Mouse (Mus musculus): ENCODE measurements around the gene Gipc2.

Gene Gipc2

GRCm38 (mm10) chr3:152117941-152118340 is 48.1 kb downstream of the Gipc2 start:
- no peak for DNase-seq (ENCODE audit: low spot score)

DNA sequence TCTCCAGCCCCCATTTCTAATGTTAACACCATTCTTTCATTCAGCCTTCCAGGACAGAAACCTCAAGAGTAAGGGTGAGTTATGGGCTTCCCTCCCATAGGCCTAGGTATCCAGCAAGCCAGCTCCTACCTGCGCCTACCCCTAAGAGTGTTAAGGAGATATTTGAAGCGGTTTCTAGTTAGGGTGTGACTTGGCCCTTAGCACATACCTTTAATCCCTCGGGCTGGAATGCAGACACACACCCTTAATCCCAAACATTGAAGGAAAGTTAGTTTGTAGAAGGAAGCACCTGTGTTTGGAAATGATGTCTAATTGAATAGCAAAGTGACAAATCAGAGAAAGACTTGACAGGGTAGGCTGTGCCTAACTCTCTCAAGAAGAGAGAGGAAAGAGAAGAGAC is 49.9 kb downstream of the Gipc2 start:
- DNase-seq (ENCODE audit: low spot score), result no peak

- peak; percentile 86 for DNase-seq (ENCODE audit: low spot score)
Observed at GRCm38 (mm10) chr3:152114786-152115185, 51.2 kb downstream of the Gipc2 start.

GRCm38 (mm10) chr3:152114222-152114621 is 51.8 kb downstream of the Gipc2 start:
- no peak for DNase-seq (ENCODE audit: low spot score)

GRCm38 (mm10) chr3:152113496-152113895 is 52.5 kb downstream of the Gipc2 start:
- DNase-seq (ENCODE audit: low spot score), result no peak

DNA sequence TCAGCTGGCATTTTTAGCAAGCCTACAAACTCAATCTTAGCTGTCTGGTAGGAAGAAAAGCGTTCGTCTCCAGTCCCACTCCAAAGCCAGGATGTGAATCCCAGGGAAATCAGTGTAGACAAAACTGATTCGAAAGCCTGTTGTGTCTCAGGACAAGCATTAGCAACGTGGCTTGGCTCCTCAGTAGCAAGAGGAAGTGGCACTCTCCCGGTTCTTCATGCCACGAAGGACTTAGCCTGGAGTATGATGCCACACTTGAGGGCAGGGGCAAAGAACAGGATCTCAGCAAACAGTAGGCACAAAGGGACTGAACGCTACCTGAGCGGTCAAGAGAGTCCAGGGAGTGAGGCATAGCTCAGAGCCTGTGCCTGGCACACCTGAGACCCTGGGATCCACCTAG is 53.4 kb downstream of the Gipc2 start:
- no peak for DNase-seq (ENCODE audit: low spot score)

DNA sequence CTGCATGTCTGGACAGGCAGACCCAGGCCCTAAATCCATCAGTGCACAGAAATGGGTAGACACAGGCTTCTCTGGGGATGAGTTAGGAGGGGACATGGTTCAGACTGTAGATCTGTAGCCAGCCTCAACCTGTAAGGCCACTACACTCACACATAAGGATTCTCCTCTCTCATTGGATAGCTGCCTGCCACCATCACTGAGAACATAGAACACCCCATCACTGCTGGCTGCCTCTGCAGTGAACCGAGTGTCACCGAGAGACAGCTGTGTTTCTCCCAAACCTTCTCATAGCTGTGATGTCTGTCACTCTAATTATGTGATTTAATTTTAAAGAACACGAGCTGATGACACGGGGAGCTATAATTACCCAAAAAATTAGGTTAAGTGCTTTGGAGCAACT is 54.5 kb downstream of the Gipc2 start:
- DNase-seq (ENCODE audit: low spot score), result no peak

DNA sequence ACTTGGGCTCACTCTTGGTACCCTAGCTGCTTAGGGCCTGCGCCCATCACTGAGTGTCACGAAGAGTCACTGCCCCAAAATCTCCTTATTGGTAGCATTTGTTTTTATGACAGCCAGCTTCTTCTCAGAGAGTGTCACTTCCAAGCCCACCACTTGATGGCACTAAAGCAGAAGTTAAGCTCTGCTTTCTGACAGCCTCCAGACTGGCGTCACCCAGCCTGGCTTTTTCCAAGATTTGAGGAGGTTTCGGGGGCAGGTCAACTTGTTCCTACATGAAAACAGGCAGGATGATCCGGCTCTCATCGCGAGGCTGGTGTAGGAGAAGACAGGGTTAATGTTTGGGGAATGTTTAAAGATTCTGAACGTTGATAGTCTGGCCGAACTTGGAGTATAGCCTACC is 54.9 kb downstream of the Gipc2 start:
- DNase-seq (ENCODE audit: low spot score), result peak; percentile 56

DNA sequence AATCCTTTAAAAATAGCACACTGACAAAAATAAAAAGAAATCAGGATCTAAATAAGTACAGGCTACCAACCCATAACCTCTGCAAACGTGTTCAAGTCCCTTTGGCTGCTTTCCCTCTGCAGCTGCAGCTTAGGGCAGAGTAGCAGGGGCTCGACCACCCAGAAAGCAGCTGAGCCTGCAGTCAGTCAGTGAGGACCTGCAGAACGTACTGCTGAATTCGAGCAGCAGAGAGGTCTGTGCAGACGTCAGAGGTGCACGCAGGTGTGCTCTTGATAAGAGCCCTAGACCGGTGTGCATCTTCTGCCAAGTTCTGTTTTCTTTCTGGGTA is 56.8 kb downstream of the Gipc2 start:
- DNase-seq (ENCODE audit: low spot score), result no peak

DNA sequence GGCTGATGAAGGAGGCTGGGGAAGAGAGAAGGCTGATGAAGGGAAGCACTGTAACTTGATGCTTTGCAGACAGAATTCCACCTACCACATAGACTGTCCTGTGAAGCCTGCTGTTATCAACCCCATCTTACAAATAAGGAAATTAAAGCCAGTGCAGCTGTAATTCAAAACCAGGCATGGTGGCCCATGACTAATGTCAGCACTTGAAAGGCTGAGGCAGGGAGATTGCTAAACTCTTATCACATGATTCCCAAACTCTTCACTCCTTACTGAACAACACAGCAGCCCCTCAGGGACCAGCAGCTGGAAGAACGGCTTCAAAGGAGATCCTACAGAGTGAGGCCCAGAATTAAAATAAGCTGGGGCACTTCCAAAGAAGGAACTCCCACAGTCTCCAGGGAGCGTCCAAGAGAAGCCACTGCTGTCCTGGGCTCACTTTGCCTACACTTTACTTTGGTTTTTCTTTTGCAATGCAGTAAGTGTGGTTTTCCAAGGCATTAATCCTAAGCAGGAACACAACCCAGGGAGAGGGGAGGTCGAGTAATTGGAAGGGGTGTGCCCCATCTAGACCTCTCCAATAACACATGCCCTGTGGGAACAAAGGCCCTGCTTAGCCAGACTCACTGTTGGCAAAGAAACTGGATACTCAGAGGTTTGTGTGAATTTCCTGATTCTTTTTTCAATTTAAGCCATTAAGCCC is 57.3 kb downstream of the Gipc2 start:
- DNase-seq (ENCODE audit: low spot score), result no peak

- DNase-seq (ENCODE audit: low spot score), result no peak
Observed at GRCm38 (mm10) chr3:152108003-152108395, 58.0 kb downstream of the Gipc2 start.

DNA sequence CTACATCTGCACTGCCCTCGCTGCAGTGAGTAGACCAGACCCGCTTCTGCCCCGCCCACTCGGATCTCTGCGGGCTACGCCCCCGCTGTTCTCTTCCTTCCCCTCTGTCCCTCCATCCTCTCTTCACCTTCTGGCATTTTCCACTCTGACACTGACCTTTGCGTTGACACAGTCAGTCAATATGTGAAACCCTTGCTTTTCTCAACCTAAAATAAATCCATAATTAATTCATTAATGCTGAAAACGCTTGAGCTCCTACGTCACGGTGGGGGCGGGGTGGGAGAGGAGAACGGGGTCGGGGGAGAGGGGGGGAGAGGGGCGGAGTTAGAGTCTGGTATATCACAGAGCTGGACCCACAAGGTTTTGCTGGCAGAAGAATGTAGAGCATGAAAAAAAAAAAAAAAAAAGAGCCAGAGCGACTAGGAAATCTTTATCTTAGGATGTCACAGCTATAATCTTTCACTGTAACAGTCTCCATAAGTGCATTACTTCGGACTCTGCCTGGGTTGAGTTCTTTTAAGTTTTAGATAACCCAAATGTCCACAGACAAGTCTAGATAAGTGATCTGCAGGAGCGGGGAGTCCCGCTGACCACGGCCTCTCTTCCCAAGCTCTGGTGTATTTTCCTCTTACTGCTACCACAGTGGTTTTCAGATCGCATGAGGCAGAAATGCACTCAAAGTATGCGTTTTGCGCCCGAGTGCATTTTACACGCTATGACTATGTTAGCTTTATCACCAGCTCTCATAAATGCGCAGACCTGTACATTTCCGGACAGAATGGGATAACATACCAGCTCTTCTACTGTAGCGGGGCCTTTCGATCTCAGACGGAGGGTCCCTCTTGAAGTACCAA is 58.7 kb downstream of the Gipc2 start:
- no peak for DNase-seq (ENCODE audit: low spot score)

DNA sequence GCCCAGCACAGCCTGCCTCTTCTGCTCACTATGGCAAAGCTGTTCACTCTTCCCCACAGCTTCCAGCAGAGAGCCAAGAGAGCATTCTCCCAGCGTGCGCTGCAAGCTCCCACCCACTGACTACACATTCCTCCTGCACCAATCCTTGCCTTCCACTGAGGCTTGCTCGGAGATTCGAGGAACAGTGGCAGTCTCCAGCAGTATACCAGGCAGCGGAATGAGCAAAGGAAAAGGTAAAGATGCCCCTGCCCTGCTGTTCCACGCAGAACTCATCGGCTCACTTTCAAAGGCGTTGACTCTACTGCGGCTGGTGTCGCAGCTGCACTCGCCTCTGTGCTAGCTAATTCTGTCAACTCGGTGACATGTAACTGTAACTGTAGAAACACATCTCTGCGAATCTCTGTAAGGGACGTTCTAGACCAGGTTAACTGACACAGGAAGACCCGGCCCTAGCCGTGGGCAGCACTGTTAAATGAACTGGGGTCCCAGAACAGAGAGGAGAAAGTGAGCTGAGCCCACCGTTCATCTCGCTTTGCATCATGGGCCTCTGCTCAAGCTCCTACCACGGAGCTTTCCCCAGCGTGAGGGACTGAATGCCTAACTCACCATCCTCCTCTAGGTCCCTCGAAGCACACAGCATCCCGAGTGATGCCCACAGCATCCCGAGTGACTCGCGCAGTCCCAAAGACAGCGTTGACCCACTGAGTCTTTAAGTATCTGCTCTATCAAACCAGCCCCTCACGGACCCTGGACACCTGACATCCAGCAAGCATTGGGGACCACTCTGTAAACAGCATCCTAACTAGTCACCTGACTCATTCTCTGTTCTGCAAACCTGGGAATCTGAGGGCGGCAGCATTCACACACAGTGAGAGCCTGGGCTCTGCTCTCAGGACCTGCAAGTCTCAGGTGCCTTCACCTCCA is 59.5 kb downstream of the Gipc2 start:
- DNase-seq (ENCODE audit: low spot score), result no peak

DNA sequence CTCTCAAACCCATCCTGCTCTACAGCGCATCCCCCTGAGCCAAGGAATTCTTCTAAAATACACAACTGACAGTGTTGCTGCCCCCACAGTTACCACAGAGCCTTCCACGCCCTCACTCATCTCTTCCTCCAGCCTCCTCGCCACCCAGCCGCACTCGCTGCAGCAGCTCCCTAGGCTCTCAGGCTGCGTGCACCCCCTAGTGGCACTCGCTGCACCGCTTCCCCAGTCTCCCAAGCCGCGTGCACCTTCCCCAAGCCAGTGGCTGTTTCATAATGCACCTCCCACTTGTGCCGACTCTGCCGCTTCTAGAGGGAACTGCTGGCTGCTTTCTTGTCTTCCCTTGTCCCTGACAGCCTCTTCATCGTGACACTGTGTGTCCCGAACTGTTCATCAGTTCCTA is 60.7 kb downstream of the Gipc2 start:
- peak; percentile 37 for DNase-seq (ENCODE audit: low spot score)

GRCm38 (mm10) chr3:152103381-152103780 is 62.6 kb downstream of the Gipc2 start:
- no peak for DNase-seq (ENCODE audit: low spot score)

DNA sequence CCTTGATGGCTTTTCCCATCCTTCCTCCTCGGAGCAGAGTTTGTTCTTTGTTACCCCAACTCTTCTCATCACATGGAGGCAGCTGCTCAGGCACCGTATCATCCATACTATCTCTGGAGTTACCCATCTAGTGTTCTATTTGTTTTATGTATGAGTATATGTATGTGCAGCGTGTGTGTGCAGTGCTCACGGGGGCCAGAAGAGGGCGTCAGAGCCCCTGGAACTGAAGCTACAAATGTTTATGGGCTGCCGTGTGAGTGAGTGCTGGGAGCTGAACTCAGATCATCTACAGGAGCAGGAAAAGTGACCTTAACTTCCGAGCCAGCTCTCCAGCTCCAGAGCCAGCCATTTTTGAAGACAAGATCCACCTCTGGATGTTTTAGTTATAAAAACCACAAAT is 64.6 kb downstream of the Gipc2 start:
- DNase-seq (ENCODE audit: low spot score), result no peak

- DNase-seq (ENCODE audit: low spot score), result no peak
Observed at GRCm38 (mm10) chr3:152100119-152100818, 65.8 kb downstream of the Gipc2 start.

GRCm38 (mm10) chr3:152095030-152095429 is 71.0 kb downstream of the Gipc2 start:
- DNase-seq (ENCODE audit: low spot score), result no peak

GRCm38 (mm10) chr3:152092385-152093057 is 73.5 kb downstream of the Gipc2 start:
- no peak for DNase-seq (ENCODE audit: low spot score)

DNA sequence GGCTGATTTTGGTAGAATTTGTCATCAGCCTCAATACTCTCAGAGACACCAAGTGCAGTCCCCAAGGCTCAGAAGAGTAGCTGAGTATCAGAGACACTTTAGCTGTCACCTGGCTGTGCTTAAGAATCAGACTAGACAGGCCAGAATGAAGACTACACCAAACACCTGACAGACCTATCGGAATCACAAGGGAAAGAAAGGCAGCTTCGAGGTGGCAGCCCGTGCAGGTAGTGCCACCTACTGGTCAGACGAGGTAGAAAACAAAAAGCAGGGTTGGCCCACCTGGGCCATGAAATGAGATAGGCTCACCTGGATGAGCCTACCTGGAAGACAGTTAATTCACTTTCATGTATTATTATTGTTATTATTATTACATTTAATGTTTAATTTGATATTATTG is 76.9 kb downstream of the Gipc2 start:
- peak; percentile 29 for DNase-seq (ENCODE audit: low spot score)

DNA sequence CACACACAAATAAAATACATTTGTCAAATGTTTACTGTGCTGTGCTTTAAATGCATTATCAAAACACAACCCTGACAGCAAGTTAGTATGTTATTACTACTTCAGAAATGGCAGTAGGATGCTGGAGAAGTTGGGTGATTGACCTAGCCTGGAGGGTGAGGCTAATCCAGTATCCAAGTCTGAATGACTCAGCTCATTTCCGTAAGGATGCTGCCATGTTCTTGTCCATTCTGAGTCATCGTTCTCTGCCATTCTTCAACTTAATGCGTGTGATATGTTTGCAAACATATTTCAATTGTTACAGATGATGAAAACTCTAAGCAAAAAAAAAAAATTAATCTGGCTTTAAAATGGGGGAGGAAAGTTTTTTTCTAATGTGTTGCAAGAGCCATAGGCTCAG is 84.6 kb downstream of the Gipc2 start:
- no peak for DNase-seq (ENCODE audit: low spot score)

Data from c-Kit-positive CD71-positive TER-119-positive erythroid progenitor cells, embryonic 14.5 days (primary cell).